Mouse (Mus musculus) retina, postnatal 7 days (tissue): ENCODE results near the gene Myo3b.

Experiments used
- DNase-seq: peaks from one replicate; pipeline ENCODE4 v3.0.0-alpha.2; 2012; ENCODE audit warnings: low read depth, low spot score

Gene Myo3b

DNA sequence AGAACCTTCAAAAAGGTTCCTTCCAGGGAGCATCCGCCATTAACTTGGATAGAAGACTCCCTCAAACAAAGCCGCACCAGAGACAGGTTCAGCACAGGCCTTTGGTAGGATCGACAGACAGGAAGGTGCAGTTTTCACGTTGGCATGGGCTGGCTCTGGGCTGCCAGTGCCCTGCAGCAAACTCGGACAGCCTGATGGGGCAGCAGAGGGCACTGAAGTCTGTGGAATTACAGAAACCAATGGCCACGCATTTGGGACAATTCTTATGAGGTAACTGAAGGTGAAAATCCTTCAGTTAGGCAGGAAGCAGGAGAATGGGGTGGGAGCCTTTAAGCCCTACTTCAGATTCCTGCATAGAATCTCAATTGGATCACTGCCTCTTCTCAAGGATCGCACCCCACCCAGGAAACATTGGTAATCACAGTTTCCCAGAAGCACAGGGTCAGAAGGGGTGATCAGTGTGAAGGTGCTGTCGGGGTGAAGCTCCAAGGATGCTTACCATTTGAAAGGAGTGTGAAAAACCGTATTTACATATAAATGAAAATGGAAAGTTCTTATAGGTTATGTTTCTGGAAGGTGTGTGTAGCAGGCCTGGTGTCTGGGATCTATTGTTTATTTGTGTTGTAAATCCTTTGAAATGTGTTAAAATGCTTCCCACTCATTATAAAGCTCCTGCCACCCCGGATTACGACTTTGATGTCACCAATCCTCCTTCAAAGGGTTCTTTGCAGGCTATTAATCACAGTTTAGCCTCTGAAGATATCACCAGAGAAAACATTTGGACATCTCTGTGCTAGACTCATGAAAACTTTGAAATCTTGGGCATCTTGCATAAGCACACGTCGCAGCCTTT is 239.7 kb downstream of the Myo3b start:
- DNase-seq = no peak

DNA sequence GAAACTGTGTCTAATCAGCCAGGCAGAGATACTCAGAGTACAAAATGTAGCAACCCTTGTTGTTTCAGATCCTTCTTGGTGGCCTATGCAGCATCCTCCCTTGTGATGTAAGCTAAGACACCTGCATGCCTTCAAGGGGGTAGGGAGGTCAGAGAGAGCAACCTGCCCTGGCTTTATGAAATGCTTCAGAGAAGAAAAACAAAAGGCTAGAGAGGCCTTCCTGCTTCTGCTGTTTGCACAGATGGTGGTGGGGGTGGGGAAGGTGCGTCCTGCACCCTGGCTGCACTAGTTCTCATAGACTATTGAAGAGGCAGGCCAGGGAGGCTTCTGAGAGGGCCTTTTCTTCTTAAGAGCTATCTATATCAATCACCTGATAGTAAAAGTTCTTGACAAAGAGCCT is 245.2 kb downstream of the Myo3b start:
- no peak for DNase-seq

DNA sequence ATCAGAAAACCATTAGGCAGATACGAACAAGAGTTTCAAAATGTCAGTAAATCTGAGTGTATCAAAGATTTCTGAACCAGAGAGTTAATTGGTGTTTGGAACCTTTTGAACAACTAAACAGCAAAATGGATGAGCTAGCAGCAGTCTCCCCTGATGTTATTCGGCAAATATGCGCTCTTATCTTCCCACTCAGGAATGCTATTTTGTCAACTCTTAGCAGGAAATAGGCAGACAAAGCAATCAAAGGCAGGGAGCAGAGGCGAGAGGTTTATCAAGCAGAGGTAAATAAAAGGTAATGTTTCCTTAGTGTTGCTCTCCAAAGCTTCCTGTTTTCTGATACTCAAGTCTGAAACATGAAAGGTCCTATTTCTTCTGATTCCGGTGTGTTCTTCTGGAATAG is 252.1 kb downstream of the Myo3b start:
- DNase-seq = no peak

DNA sequence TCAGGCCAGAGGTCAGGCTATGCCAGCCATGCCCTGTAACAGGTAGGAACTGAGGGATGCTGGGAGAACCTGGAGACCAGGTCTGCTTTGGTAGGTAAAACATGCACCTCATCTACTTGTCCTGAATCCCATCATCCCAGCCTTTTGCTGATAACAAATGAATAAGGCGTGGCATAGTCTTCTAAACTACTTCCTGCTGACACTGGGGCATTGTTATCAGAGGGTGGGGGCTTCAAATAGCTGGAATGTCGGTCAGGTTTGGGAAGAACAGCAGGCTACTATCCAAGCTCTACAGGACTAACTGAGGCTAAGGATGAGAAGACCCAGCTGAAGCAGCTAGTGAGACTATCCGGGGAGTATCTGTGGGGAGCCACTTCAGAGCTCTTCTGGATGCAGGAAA is 253.8 kb downstream of the Myo3b start:
- no peak for DNase-seq

DNA sequence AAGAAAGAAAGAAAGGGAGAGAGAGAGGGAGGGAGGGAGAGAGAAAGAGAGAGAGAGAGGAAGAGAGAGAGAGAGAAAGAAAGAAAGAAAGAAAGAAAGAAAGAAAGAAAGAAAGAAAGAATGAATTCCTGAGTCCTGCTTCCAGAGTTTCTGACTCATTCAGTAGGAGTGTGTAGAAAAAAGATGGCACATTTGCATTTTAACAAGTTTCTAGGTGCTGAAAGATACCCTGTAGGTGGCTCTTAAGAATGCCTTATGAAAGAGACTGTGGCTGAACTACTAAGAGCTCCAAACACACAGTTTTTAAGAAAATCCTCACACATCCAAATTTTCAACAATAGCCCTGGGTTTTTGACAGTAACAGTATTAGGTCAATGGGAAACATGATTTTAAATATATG is 264.0 kb downstream of the Myo3b start:
- DNase-seq = no peak

DNA sequence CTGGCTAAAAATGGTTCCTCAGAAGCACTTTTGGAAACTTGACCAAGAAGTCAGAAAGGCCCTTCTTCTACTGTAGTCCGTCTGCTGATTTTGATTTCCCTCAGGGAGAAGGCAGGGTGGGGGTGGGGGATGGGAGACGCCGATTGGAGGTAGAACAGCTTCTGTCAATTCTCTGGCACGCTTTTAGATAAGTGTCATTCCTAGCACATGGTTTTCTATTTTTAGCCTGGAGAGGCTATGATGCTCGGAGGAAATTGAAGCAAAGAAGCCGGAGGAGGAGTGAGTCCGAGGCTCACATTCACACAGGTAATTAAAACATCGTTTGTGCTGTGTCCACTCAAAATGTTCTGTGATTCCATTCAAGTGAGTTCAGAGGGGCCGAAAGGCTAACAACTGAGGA is 276.2 kb downstream of the Myo3b start:
- DNase-seq = no peak

DNA sequence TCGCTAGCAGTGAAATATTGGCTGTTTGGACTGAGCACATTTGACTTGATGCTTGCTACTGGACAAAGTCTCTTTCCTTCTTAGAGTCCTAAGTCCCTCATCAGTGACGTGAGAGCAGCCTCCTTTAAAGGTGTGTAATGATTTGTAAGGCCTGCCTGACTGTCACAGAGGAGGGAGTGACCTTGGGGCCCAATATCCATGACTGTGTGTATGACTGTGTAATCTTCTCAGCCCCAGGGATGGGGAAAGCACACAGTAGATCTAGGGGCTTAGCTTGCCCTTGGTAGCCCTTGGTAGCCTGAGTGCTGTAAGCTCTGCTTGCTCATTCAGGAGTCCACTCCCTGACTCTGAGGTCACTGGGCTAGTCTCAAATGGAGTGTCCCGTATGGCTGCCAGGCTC is 276.8 kb downstream of the Myo3b start:
- DNase-seq = no peak

DNA sequence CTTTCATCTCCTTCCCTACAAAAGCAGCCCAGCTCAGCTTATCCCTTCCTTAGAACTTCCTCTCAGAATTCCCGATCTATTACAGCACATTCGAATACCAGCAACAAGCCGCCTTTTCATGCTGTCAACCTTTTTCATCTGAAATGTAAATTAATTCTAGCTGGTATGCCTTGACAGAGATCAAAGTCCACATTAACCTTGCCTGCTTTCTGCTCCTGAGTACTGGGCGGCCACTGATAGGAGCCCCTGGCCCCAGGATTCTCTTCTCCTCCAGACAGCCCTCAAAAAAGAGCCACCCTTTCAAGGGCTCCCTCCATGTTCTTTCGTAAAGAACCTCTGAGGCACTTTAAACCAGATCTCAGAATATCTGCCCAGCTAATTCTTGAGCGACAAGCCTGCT is 278.9 kb downstream of the Myo3b start:
- no peak for DNase-seq

DNA sequence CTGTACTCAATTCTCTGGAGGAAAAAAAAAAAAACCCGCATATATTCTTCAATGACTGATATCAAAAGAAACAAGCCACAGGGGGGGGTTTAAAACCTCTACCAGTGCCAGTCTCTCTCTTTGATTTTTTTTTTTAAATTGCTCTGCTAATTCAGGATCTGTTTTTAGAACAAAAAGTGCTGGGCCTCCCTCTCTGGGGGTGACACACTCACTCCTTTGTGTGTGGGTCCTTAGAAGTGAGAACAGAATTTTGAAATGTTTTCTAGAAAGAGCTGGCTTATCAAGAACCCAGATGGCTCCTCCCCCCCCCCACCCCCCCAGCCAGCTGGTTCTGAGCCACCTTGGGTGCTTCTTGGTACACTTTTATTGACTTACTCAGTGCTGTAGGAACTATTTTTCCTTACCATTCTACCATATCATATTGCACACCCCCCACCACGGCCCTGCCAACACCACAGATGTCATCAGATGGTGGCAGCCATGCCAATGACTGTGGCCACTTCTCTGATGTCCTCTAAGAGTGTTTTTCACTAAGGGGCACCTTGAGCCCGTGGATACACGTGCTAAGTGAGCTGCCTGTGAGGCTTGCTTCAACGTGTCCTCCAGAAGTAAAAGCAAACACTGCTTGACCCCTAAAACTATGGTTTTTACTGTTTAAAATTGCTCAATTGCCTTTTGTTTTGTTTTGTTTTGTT is 280.1 kb downstream of the Myo3b start:
- no peak for DNase-seq

DNA sequence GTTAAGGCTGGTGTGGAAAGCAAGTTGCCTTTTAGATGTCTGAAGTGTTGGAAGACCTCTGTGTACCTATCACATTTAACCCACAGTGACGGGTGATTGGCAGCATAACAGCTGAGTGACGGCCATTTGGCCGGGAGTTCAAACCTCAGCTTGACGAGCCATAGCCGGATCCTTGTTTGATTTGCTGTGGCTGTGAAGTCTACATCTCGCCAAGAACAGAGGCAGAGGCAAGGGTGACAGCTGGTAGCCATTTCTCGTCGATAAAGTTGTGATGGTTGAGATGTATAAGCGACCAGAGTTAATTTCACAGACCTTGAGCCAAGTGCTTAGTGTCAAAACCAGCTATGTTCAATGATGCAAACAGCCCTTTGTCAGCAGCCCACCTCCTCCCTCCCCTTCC is 283.8 kb downstream of the Myo3b start:
- DNase-seq = no peak

DNA sequence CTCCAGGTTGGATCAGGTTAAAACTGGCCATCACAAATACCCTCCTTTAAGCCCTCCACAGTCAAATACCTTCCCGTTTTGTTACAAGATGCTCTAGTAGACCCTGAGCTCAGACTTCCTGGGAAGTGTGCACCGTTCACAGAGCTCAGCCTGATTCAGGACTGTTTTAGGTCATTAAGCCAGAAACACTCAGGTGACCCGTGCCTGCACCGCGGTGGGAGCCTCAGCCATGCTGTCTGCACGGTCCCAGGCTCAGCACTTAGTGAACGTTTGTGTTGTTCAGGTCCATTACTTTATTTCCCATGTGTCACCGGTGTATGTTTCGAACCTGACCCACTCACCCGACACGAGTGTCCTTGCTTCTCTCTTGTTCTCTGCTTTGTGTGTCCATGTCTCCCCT is 288.7 kb downstream of the Myo3b start:
- DNase-seq = no peak

DNA sequence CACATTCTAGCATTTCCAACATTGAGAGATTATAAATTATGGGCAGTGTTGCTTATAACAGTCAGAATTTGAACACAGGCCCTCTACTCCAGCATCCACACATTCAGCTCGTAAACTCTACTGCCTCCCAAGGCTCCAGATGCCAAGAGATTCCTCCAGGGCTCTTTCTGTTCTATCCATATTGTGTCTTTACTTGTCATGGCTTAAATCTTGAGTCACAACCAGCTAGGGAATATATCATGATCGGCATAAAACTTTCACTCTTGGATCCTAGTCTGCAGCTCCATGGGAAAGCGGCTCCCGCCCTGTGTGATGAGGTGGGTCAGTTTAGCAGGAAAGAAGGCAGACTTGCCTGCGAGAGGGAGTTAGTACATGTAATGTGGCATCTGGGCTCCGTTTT is 294.0 kb downstream of the Myo3b start:
- DNase-seq = no peak

DNA sequence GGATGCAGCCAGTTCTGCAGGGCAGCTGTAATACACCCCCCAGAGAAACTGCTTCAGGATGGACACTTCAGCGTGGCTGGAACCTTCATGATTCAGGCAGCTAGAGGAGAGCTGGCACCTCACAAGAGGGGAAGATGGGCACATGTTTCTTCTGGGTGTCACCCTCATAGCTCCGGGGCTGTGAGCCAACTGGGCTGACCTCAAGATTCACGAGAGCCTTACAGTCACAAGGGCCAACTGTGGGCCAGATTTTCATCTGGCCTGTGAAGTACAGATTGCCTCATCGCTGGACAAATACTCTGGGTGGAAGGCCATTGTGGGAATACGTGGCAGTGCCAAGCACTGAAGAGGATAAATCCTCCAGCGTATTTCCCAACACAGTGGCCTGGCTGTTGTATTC is 294.6 kb downstream of the Myo3b start:
- no peak for DNase-seq

DNA sequence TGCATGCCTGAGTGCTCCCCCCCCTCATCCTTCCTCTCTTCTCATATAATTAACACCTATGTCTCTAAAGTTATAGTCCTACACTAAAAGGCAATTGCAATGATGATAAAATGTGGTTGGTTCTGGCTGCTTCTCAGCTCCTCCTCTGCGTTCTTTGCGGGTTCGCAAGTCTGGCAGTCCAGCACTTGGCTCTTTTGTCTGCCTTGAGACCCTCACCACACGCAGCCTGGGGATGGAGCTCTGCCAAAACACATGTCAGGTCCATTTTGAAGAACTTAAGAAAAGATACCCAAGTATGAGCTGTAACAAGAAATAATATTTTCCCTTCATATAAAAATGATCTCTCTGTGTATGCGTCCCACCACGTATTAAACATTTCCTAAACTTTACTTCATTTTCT is 297.6 kb downstream of the Myo3b start:
- no peak for DNase-seq

DNA sequence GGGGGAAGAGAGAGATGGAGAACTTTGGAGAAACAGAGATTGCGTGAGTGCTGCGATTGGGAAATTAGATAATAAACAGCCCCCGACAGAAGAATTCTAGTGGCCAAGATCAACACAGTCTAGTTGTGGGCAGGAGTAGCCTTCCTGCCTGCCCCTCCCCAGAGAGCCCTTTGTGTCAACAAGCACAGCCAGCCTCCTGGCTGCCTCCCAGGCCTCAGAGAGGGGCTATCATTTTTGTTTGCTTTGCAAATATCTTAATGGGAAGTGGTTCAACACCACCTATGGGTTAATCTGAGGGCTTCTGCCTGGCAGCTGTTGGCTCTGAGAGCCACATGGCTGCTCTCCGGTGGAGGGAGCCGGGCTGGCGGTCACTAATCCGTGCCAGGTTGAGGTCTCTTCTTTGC is 298.3 kb downstream of the Myo3b start:
- DNase-seq = no peak

DNA sequence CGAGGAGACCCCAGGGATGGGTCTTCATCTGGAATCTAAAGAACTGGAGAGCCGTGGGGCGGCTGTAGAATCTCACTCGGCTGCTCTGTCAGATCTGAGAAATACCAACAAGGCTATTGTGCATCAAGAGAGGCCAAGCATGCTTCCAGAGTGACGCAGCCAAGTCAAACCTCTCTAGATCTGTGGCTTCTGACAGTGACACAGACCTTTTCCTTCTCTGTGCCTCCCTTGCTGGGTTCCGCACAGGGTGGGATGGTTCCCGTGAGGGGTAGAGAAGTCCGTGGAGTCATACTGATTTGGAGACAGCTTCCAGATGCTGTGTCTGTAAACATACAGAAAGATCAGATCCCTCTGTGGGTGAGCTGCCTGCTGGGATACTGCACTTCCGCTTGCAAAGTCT is 298.9 kb downstream of the Myo3b start:
- no peak for DNase-seq

DNA sequence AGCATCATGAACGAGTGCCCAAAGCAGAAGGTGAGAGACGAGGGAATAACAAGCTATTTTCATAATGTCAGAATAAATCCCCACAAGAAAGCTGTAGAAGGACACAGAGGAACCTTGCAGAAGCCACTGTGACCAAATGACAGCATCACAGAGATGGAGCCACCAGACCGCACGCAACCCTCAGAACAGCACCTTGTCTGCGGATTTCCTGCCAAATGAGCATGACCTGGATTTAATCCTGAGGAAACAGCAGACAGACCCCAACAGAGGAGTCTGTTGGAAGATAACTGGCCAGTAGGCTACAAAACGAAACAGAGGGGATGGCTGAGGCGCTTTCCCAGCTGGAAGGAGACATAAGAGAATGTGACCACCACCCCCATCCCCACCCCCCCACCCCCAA is 300.1 kb downstream of the Myo3b start:
- DNase-seq = no peak

DNA sequence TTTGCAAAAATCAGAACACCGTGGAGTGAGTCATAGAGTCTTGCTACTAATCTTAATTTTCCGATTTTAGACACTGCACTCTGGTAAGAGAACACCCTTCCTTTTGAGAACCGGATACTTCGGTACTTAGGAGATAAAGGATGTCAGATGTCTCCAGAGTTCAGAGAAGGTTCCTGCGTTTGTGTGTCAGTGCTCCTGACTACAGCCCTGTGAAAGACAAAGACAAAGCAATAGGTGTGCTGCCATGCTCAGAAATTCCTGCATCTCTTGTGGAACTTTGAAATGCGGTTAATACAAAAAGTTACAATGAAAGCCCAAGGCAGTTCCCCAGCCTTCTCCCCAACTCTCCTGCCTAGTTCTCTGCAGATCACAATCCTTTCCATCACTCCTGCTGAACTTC is 300.6 kb downstream of the Myo3b start:
- DNase-seq = no peak

DNA sequence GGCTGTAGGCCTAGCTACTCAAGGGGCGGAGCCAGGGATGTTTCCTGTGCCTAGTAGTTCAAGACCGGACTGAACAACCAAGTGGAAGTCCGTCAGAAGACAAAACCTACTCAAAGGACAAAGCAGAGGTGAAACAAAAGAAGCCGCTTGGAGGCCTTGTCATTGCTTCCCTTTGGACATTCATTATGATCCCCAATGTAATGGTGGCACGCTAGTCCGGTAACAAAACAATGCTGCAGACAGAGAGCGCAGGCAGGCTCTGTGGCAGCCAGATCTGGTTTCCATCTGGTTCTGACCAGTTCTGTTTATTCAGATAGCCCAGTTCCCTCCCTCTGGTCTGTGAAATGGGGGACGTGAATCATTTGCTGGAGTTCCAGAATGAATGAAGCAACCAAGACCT is 301.3 kb downstream of the Myo3b start:
- DNase-seq = no peak

DNA sequence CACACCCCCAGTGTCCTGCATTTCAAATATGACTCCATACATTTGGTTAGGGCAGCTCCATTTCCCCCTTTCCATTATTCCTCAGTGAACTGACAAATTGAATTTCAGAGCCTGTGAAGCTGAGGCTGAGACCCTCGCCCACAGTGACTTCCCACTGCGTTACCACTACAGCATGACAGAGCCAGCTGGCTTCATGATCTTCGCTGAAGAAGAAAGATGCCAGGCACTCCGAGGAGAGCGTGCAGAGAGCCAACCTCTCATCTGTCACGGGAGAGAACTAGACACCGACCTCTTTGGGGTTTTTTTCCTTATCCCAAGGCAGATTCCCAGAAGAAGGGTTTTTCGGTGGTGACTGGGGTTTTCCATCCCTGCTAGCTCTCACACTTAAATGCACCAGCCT is 306.2 kb downstream of the Myo3b start:
- DNase-seq = no peak

DNA sequence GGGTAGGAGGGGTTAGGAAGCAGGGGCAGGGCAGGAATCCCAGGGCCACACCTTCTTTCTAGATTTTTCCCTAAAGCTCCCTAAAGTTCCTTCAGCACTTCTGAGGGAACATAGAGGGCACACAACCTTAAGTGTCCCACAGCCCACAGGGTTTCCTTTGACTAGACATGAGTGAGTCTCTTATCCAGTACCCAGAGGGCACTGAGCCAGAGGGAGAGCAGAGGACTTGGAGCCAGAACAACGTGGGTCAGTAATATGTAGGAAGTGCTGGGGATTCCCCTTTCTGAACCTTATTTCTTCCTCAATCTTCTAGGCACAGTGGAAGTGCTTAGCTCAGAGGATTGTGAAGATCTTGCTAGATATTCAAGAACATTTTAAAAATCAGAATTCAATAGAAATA is 308.6 kb downstream of the Myo3b start:
- no peak for DNase-seq

DNA sequence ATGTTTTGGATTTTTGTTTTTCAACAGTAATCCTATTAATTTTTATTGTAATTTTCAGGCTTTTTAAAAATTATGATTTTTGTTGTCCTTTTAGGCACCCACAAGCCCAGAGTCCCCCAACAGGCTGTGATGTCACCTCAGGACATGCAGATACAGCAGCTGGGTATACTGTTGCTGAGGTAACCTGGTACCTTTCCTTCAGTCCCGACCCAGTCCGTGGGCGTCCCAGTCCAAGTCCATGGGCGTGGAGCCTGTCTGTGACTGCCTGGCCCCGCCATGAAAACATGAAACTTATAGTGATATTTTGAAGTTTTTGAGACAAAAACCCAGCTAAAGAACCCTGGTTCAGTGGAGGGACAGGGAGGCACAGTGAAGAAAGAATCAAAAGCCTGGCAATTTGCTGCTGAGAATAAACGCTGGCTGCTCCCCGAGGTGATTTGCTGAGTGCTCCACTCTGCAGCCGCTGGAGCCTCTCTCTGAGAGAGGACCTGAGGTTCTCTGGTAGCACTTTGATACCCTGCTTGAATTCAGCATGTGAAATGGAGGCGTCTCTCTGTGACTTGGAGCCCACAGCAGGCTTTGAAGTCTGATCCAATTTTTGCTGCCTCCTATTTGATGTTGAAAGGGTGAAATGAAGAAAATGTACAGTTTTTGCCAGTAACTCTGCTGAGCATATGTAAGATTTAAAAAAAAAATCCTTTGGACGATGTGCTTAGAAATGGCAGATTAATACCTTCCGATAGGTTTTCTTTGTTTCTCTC is 310.0 kb downstream of the Myo3b start:
- DNase-seq = no peak
